Mouse (Mus musculus) brain, embryonic 14.5 days (tissue): ENCODE measurements around the gene Kcnq1.

Experiments
- CTCF ChIP-seq: fragments of 200-500 bp; IDR thresholded peaks from 2 replicates; pipeline ENCODE4 v1.5.1; 2012; ENCODE audit warnings: inconsistent platforms, mild to moderate bottlenecking, moderate library complexity, borderline replicate concordance; ENCODE audit not compliant: insufficient read depth, insufficient read length; ENCODE audit errors: extremely low read depth
- POLR2A ChIP-seq: fragments of 200-500 bp; IDR thresholded peaks from 2 replicates; pipeline ENCODE4 v1.6.1; 2012; ENCODE audit warnings: mild to moderate bottlenecking, inconsistent platforms, borderline replicate concordance; ENCODE audit not compliant: poor library complexity, insufficient read depth, insufficient read length, severe bottlenecking; ENCODE audit errors: extremely low read depth

DNA sequence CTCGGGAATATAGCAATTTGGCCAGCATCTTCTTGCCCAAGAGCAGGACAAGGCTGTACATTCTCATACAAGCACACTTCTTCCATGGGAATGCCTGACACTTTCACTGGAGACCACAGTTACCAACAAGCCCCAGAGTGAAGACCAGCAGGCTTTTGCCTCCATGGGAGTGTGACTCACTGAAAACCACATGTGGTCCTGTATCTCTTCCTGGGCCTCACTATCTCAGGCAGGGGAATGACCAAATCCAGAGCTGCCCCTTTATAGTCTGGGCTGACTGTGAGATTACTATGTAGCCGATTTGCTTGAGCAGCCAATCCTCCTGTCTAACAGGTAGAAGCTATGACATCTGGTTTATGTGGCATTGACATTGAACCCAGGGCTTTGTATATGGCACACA is 22.5 kb upstream of the Kcnq1 start:
- TF ChIP-seq POLR2A (no peak), CTCF (no peak)
